Mouse (Mus musculus): ENCODE results near the gene Mbd3l2. TPM values are rescaled to one million over a fixed set of nuclear protein-coding genes. Genes with fewer than 3 reads are reported as not detected.
A peak's percentile ranks its signal among the peaks of the same experiment; 100 is the strongest.
"Not testable (repeated sequence)": the region's sequence is repeated elsewhere in the genome, so short reads cannot be mapped to it uniquely, and the experiment has no call there.

Gene Mbd3l2
- not detected in 2 replicates for polyA plus RNA-seq (2014; fragmentation: Nextera tagmentation; extraction: Ambion mirVana)

DNA sequence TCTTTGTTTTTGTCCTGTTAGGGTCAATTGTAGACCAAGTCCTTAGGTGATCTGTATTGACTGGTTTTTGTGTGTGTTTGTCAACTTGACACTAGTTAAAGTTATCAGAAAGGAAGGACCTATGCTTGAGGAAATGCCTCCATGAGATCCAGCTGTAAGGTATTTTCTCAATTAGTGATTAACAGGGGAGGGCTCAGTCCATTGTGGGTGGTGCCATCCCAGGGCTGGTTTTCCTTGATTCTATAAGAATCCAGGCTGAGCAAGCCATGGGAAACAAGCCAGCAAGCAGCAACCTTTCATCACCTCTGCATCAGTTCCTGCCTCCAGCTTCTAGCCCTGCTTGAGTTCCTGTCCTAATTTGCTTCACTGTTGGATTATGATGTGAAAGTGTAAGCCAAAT, at the start of gene Mbd3l2:
TSS of gene Mbd3l2 (plus strand) at position 301 of the 400 bp plus-strand sequence.
- no peaks in the 10 kb centered on the region for H3K9me3 ChIP-seq (ENCODE audit: control insufficient read depth, low read length)
- ATAC-seq (ENCODE audit: low read depth) (no peak), DNase-seq (ENCODE audit: low spot score) (no peak)
- no peaks in the 10 kb centered on the region for H3K27me3 ChIP-seq (replicated peaks; ENCODE audit: control insufficient read depth, insufficient read depth, low read length)
- no peak within 1 kb of the TSS for H3K27ac ChIP-seq (replicated peaks; ENCODE audit: low read depth, low read length)
- no peaks in the 10 kb centered on the region for H3K36me3 ChIP-seq (ENCODE audit: control insufficient read depth, insufficient read depth, low read length)
- no peak within 1 kb of the TSS for H3K4me3 ChIP-seq (ENCODE audit: low read depth, low read length)
- H3K9ac ChIP-seq (ENCODE audit: low read depth, low read length), result no peak within 1 kb of the TSS
- H3K4me2 ChIP-seq (ENCODE audit: low read depth, low read length), result no peak within 1 kb of the TSS
- no peaks in the 10 kb centered on the region for H3K4me1 ChIP-seq (ENCODE audit: control insufficient read depth, insufficient read depth, low read length)

- Histone ChIP-seq H3K27ac (replicated peaks; ENCODE audit: low read depth, low read length) (peak overlapping the region; percentile 39; the same call in 1 of the 2 replicates), H3K9ac (ENCODE audit: low read depth, low read length) (peak overlapping the region; percentile 41), H3K4me2 (ENCODE audit: low read depth, low read length) (peak overlapping the region; percentile 37), H3K4me3 (ENCODE audit: low read depth, low read length) (peak overlapping the region; percentile 18; the same call in 1 of the 2 replicates), H3K9me3 (ENCODE audit: control insufficient read depth, low read length) (no peaks in the 10 kb centered on the region), H3K27me3 (replicated peaks; ENCODE audit: control insufficient read depth, insufficient read depth, low read length) (no peaks in the 10 kb centered on the region), H3K36me3 (ENCODE audit: control insufficient read depth, insufficient read depth, low read length) (no peaks in the 10 kb centered on the region), H3K4me1 (ENCODE audit: control insufficient read depth, insufficient read depth, low read length) (peaks cover 6% of the 10 kb centered on the region; the same call in 1 of the 2 replicates)
- WGBS, result 16% methylated on average over 6 of the region's 6 CpGs
- peak; percentile 42 for DNase-seq (ENCODE audit: low spot score)
- ATAC-seq (ENCODE audit: low read depth), result no peak
Measured at GRCm38 (mm10) chr9:18385782-18386181, 44.7 kb upstream of the Mbd3l2 start.

- H3K27me3 ChIP-seq (replicated peaks; ENCODE audit: control insufficient read depth, insufficient read depth, low read length), result no peaks in the 10 kb centered on the region
- H3K4me3 ChIP-seq (ENCODE audit: low read depth, low read length), result no peak overlapping the region
- no peaks in the 10 kb centered on the region for H3K36me3 ChIP-seq (ENCODE audit: control insufficient read depth, insufficient read depth, low read length)
- 77% methylated on average over 1 of the region's 1 CpGs for WGBS
- H3K9me3 ChIP-seq (ENCODE audit: control insufficient read depth, low read length), result no peaks in the 10 kb centered on the region
- no peak overlapping the region for H3K4me2 ChIP-seq (ENCODE audit: low read depth, low read length)
- DNase-seq (ENCODE audit: low spot score) (no peak), ATAC-seq (ENCODE audit: low read depth) (no peak)
- H3K9ac ChIP-seq (ENCODE audit: low read depth, low read length), result no peak overlapping the region
- H3K4me1 ChIP-seq (ENCODE audit: control insufficient read depth, insufficient read depth, low read length), result no peaks in the 10 kb centered on the region
- H3K27ac ChIP-seq (replicated peaks; ENCODE audit: low read depth, low read length), result no peak overlapping the region
Measured at GRCm38 (mm10) chr9:18399629-18400028, 30.8 kb upstream of the Mbd3l2 start.

GRCm38 (mm10) chr9:18402895-18403294, 27.6 kb upstream of the Mbd3l2 start, which contains the start of gene Naalad2:
Gene Naalad2, minus strand, starts transcription at chr9:18402995.
- H3K36me3 ChIP-seq (ENCODE audit: control insufficient read depth, insufficient read depth, low read length); H3K27ac ChIP-seq (replicated peaks; ENCODE audit: low read depth, low read length); H3K4me2 ChIP-seq (ENCODE audit: low read depth, low read length); H3K4me1 ChIP-seq (ENCODE audit: control insufficient read depth, insufficient read depth, low read length); H3K9ac ChIP-seq (ENCODE audit: low read depth, low read length); H3K4me3 ChIP-seq (ENCODE audit: low read depth, low read length); H3K27me3 ChIP-seq (replicated peaks; ENCODE audit: control insufficient read depth, insufficient read depth, low read length); DNase-seq (ENCODE audit: low spot score); H3K9me3 ChIP-seq (ENCODE audit: control insufficient read depth, low read length); ATAC-seq (ENCODE audit: low read depth): not testable (repeated sequence)
- 60% methylated on average over 2 of the region's 2 CpGs for WGBS

DNA sequence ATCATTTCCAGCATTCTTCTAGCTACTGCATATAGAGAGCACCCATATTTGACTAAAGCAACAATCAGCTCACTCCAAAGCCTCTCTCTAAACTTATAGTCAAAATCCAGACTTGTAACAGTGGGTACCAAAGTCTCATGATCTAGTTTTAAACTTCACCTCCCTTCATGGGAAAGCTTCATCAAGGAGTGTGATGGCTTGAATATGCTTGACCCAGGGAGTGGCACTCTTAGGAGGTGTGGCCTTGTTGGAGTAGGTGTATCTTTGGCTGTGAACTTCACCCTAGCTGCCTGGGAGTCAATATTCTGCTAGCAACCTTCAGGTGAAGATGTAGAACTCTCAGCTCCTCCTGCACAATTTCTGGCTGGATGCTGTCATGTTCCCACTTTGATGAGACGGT, 26.3 kb upstream of the Mbd3l2 start, which contains the start of gene Ubtfl1:
TSS of gene Ubtfl1 (plus strand) at position 301 of the 400 bp plus-strand sequence.
- no peak within 1 kb of the TSS for H3K4me2 ChIP-seq (ENCODE audit: low read depth, low read length)
- no peaks in the 10 kb centered on the region for H3K36me3 ChIP-seq (ENCODE audit: control insufficient read depth, insufficient read depth, low read length)
- no peak within 1 kb of the TSS for H3K27ac ChIP-seq (replicated peaks; ENCODE audit: low read depth, low read length)
- H3K9ac ChIP-seq (ENCODE audit: low read depth, low read length), result no peak within 1 kb of the TSS
- no peaks in the 10 kb centered on the region for H3K27me3 ChIP-seq (replicated peaks; ENCODE audit: control insufficient read depth, insufficient read depth, low read length)
- no peak for DNase-seq (ENCODE audit: low spot score)
- no peaks in the 10 kb centered on the region for H3K4me1 ChIP-seq (ENCODE audit: control insufficient read depth, insufficient read depth, low read length)
- 79% methylated on average over 1 of the region's 1 CpGs for WGBS
- no peaks in the 10 kb centered on the region for H3K9me3 ChIP-seq (ENCODE audit: control insufficient read depth, low read length)
- H3K4me3 ChIP-seq (ENCODE audit: low read depth, low read length), result no peak within 1 kb of the TSS
- no peak for ATAC-seq (ENCODE audit: low read depth)

GRCm38 (mm10) chr9:18412371-18412770, 18.1 kb upstream of the Mbd3l2 start:
- H3K36me3 ChIP-seq (ENCODE audit: control insufficient read depth, insufficient read depth, low read length); H3K27me3 ChIP-seq (replicated peaks; ENCODE audit: control insufficient read depth, insufficient read depth, low read length); H3K27ac ChIP-seq (replicated peaks; ENCODE audit: low read depth, low read length); DNase-seq (ENCODE audit: low spot score); H3K4me1 ChIP-seq (ENCODE audit: control insufficient read depth, insufficient read depth, low read length); H3K9ac ChIP-seq (ENCODE audit: low read depth, low read length); ATAC-seq (ENCODE audit: low read depth); H3K4me2 ChIP-seq (ENCODE audit: low read depth, low read length); H3K4me3 ChIP-seq (ENCODE audit: low read depth, low read length); H3K9me3 ChIP-seq (ENCODE audit: control insufficient read depth, low read length): not testable (repeated sequence)
- 81% methylated on average over 4 of the region's 4 CpGs for WGBS

DNA sequence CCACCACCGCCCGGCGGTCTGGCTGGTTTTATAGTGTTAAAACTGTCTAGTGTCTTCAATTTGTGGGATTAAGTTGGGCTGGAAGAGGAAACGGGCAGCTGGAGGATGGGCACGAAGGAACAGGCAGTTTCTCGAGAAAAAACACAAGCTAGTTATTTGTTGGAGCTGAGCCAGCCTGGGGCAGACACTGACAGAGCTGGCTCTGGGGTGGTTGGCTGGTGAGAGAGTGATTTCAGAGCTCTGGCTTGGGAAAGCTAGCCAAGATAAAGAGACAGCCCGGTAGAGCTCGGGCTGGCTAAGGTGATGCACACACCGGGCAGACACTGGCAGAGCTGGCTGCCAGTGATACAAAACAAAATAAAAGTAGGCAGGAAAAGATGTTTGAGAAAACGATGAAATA, 1.2 kb downstream of the Mbd3l2 start:
- ATAC-seq (ENCODE audit: low read depth), result peak; percentile 60; the same call in 1 of the 2 replicates
- Histone ChIP-seq H3K36me3 (ENCODE audit: control insufficient read depth, insufficient read depth, low read length) (no peaks in the 10 kb centered on the region), H3K4me3 (ENCODE audit: low read depth, low read length) (no peak overlapping the region), H3K4me2 (ENCODE audit: low read depth, low read length) (no peak overlapping the region), H3K27me3 (replicated peaks; ENCODE audit: control insufficient read depth, insufficient read depth, low read length) (no peaks in the 10 kb centered on the region), H3K9me3 (ENCODE audit: control insufficient read depth, low read length) (no peaks in the 10 kb centered on the region), H3K27ac (replicated peaks; ENCODE audit: low read depth, low read length) (no peak overlapping the region), H3K4me1 (ENCODE audit: control insufficient read depth, insufficient read depth, low read length) (no peaks in the 10 kb centered on the region), H3K9ac (ENCODE audit: low read depth, low read length) (no peak overlapping the region)
- DNase-seq (ENCODE audit: low spot score), result peak; percentile 27
- 66% methylated on average over 10 of the region's 10 CpGs for WGBS

DNA sequence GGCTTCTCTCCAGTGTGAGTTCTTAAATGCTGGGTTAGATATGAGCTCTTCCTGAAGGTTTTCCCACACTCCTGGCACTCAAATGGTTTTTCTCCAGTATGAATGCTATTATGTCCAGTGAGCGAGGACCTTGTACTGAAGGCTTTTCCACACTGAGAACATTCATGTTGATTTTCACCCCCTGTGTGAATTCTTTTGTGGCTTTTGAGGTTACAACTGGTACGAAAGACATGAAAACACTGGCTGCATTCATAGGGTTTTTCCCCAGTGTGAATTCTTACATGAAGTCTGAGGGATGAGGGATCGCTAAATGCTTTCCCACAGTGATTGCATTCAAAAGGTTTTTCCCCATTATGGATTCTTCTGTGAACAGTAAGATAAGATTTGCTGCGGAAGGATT, 26.1 kb downstream of the Mbd3l2 start:
- Histone ChIP-seq H3K27ac (replicated peaks; ENCODE audit: low read depth, low read length) (no peak overlapping the region), H3K36me3 (ENCODE audit: control insufficient read depth, insufficient read depth, low read length) (peaks cover 47% of the 10 kb centered on the region), H3K27me3 (replicated peaks; ENCODE audit: control insufficient read depth, insufficient read depth, low read length) (no peaks in the 10 kb centered on the region), H3K9me3 (ENCODE audit: control insufficient read depth, low read length) (peaks cover 16% of the 10 kb centered on the region), H3K4me1 (ENCODE audit: control insufficient read depth, insufficient read depth, low read length) (no peaks in the 10 kb centered on the region), H3K4me3 (ENCODE audit: low read depth, low read length) (no peak overlapping the region), H3K4me2 (ENCODE audit: low read depth, low read length) (no peak overlapping the region), H3K9ac (ENCODE audit: low read depth, low read length) (no peak overlapping the region)
- 83% methylated on average over 4 of the region's 4 CpGs for WGBS
- DNase-seq (ENCODE audit: low spot score) (no peak), ATAC-seq (ENCODE audit: low read depth) (no peak)

DNA sequence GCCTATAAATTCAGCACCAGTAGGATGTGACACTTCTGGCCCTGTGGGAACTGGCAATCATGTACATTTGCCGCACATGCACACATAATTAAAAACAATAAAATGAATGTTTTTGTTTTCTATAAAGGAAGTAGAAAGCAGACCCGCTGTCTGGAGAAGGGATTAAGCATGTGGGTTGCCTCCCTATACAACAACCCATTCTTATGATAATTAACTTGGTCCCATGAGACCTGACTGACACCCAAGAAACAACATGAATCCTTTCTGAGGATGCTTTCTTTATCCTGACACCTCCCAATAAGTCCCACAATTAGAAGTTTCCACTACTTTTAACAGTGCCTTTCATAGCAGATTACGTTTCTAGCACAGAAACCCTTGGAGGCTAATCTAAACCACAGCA, 36.9 kb downstream of the Mbd3l2 start:
- Histone ChIP-seq H3K27ac (replicated peaks; ENCODE audit: low read depth, low read length) (no peak overlapping the region), H3K36me3 (ENCODE audit: control insufficient read depth, insufficient read depth, low read length) (peaks cover 35% of the 10 kb centered on the region), H3K27me3 (replicated peaks; ENCODE audit: control insufficient read depth, insufficient read depth, low read length) (no peaks in the 10 kb centered on the region), H3K4me3 (ENCODE audit: low read depth, low read length) (no peak overlapping the region), H3K4me1 (ENCODE audit: control insufficient read depth, insufficient read depth, low read length) (no peaks in the 10 kb centered on the region), H3K4me2 (ENCODE audit: low read depth, low read length) (no peak overlapping the region), H3K9me3 (ENCODE audit: control insufficient read depth, low read length) (peaks cover 9% of the 10 kb centered on the region), H3K9ac (ENCODE audit: low read depth, low read length) (no peak overlapping the region)
- 78% methylated on average over 3 of the region's 3 CpGs for WGBS
- no peak for ATAC-seq (ENCODE audit: low read depth)
- DNase-seq (ENCODE audit: low spot score), result no peak

All from embryonic facial prominence, embryonic 14.5 days (tissue).